Mouse (Mus musculus) midbrain, embryonic 14.5 days (tissue): ENCODE data around the gene Ptpn14. TPM values are rescaled to one million over a fixed set of nuclear protein-coding genes. Genes with fewer than 3 reads are reported as not detected.

ENCODE experiments used
- ATAC-seq: fragments of 200-750 bp; cut with Nextera tagmentation; 2 replicates; pipeline ENCODE4 v1.8.0; 2017; ENCODE audit warnings: moderate number of reproducible peaks, moderate library complexity; ENCODE audit not compliant: low FRiP score, low TSS enrichment
- DNase-seq: peaks from one replicate; pipeline ENCODE4 v3.0.0-alpha.2; 2015
- H3K27ac ChIP-seq: fragments of 300-500 bp; sonication (generic); replicated peaks from 2 replicates; pipeline ENCODE4 v1.5.1; 2014; ENCODE audit warnings: mild to moderate bottlenecking, low read depth, low read length, moderate library complexity
- H3K27me3 ChIP-seq: fragments of 300-500 bp; sonication (generic); 2 replicates; pipeline ENCODE4 v1.6.1; 2014; ENCODE audit warnings: low read length, control low read depth, mixed read lengths; ENCODE audit not compliant: control insufficient read depth, insufficient read depth
- H3K36me3 ChIP-seq: fragments of 300-500 bp; sonication (generic); 2 replicates; pipeline ENCODE4 v1.6.1; 2014; ENCODE audit warnings: low read length, control low read depth; ENCODE audit not compliant: control insufficient read depth, insufficient read depth
- H3K4me1 ChIP-seq: fragments of 300-500 bp; sonication (generic); 2 replicates; pipeline ENCODE4 v1.6.1; 2014; ENCODE audit warnings: mild to moderate bottlenecking, antibody characterized with exemption, low read length, control low read depth; ENCODE audit not compliant: control insufficient read depth, insufficient read depth
- H3K4me2 ChIP-seq: fragments of 300-500 bp; sonication (generic); 2 replicates; pipeline ENCODE4 v1.6.1; 2014; ENCODE audit warnings: mild to moderate bottlenecking, low read length, moderate library complexity
- H3K4me3 ChIP-seq: fragments of 300-500 bp; sonication (generic); replicated peaks from 2 replicates; pipeline ENCODE4 v1.5.1; 2014; ENCODE audit warnings: low read depth, low read length
- H3K9ac ChIP-seq: fragments of 300-500 bp; sonication (generic); replicated peaks from 2 replicates; pipeline ENCODE4 v1.6.1; 2014; ENCODE audit warnings: mild to moderate bottlenecking, low read length, moderate library complexity
- H3K9me3 ChIP-seq: fragments of 300-500 bp; sonication (generic); 2 replicates; pipeline ENCODE4 v1.6.1; 2016; ENCODE audit warnings: low read length, control low read depth, mixed read lengths; ENCODE audit not compliant: control insufficient read depth
- WGBS: fragments of 180-500 bp; shearing (Covaris S2); extraction: QIAGEN DNeasy Blood & Tissue Kit; methylation state at CpG from one replicate; pipeline ENCODE4 v1.1.7; 2014; 5-methylcytosine and 5-hydroxymethylcytosine counted together
- polyA plus RNA-seq: library from polyadenylated mRNA; unstranded; fragments of >200 nt; fragmentation: Nextera tagmentation; extraction: Ambion mirVana; gene quantifications from 2 replicates; pipeline ENCODE4 v1.2.1, GENCODE M21; 2014

Gene Ptpn14
- polyA plus RNA-seq, 1 experiment from 2014 or later: 1.7 TPM

- Histone ChIP-seq H3K36me3 (no peaks in the 10 kb centered on the region), H3K27ac (no peak overlapping the region), H3K4me3 (no peak overlapping the region), H3K27me3 (no peaks in the 10 kb centered on the region), H3K4me1 (peaks cover 6% of the 10 kb centered on the region; the same call in 1 of the 2 replicates), H3K9me3 (no peaks in the 10 kb centered on the region), H3K4me2 (no peak overlapping the region), H3K9ac (no peak overlapping the region)
- no peak for ATAC-seq
- WGBS: 59% methylated on average over 13 of the region's 13 CpGs
- DNase-seq: no peak
Observed at GRCm38 (mm10) chr1:189884951-189885350, 156.9 kb downstream of the Ptpn14 start.

- DNase-seq (no peak), ATAC-seq (no peak)
- H3K4me2 ChIP-seq: no peak overlapping the region
- no peaks in the 10 kb centered on the region for H3K36me3 ChIP-seq
- no peak overlapping the region for H3K4me3 ChIP-seq
- no peaks in the 10 kb centered on the region for H3K27me3 ChIP-seq
- no peak overlapping the region for H3K27ac ChIP-seq
- H3K9ac ChIP-seq: no peak overlapping the region
- WGBS: 84% methylated on average over 6 of the region's 6 CpGs
- peaks cover 6% of the 10 kb centered on the region; the same call in 1 of the 2 replicates for H3K4me1 ChIP-seq
- H3K9me3 ChIP-seq: no peaks in the 10 kb centered on the region
Observed at GRCm38 (mm10) chr1:189885975-189886374, 157.9 kb downstream of the Ptpn14 start.

GRCm38 (mm10) chr1:189887518-189887917 is 159.4 kb downstream of the Ptpn14 start:
- peak; percentile 73; the same call in 1 of the 2 replicates for ATAC-seq
- Histone ChIP-seq H3K9me3 (no peaks in the 10 kb centered on the region), H3K4me3 (no peak overlapping the region), H3K4me1 (peaks cover 6% of the 10 kb centered on the region; the same call in 1 of the 2 replicates), H3K27ac (no peak overlapping the region), H3K27me3 (no peaks in the 10 kb centered on the region), H3K9ac (no peak overlapping the region), H3K36me3 (no peaks in the 10 kb centered on the region), H3K4me2 (no peak overlapping the region)
- WGBS: 29% methylated on average over 7 of the region's 7 CpGs
- DNase-seq: peak; percentile 85

- H3K4me3 ChIP-seq: no peak overlapping the region
Observed at GRCm38 (mm10) chr1:189888749-189889148, 160.7 kb downstream of the Ptpn14 start.

GRCm38 (mm10) chr1:189894191-189894590 is 166.1 kb downstream of the Ptpn14 start:
- ATAC-seq (no peak), DNase-seq (no peak)
- no peak overlapping the region for H3K9ac ChIP-seq

More at GRCm38 (mm10) chr1:189888749-189889148, 160.7 kb downstream of the Ptpn14 start:
- peaks cover 6% of the 10 kb centered on the region; the same call in 1 of the 2 replicates for H3K4me1 ChIP-seq
- WGBS: 59% methylated on average over 10 of the region's 10 CpGs
- no peak overlapping the region for H3K4me2 ChIP-seq
- H3K36me3 ChIP-seq: peaks cover 7% of the 10 kb centered on the region; the same call in 1 of the 2 replicates
- H3K9ac ChIP-seq: no peak overlapping the region
- no peaks in the 10 kb centered on the region for H3K27me3 ChIP-seq
- H3K27ac ChIP-seq: no peak overlapping the region
- DNase-seq: no peak
- ATAC-seq: no peak
- H3K9me3 ChIP-seq: no peaks in the 10 kb centered on the region

GRCm38 (mm10) chr1:189897861-189898260 is 169.8 kb downstream of the Ptpn14 start:
- Histone ChIP-seq H3K9ac (no peak overlapping the region; the same call in 1 of the 2 replicates), H3K27me3 (no peaks in the 10 kb centered on the region), H3K4me1 (0 out of 2 replicates have a peak, but pooled peaks cover 5% of the 10 kb centered on the region), H3K27ac (no peak overlapping the region), H3K4me2 (no peak overlapping the region), H3K4me3 (no peak overlapping the region), H3K36me3 (peaks cover 22% of the 10 kb centered on the region), H3K9me3 (no peaks in the 10 kb centered on the region)
- ATAC-seq: no peak
- 37% methylated on average over 9 of the region's 9 CpGs for WGBS
- DNase-seq: peak; percentile 42

More at GRCm38 (mm10) chr1:189894191-189894590, 166.1 kb downstream of the Ptpn14 start:
- 82% methylated on average over 9 of the region's 9 CpGs for WGBS
- Histone ChIP-seq H3K27ac (0 out of 2 replicates have a peak overlapping the region, but pooled peaks have one; percentile 32), H3K9me3 (no peaks in the 10 kb centered on the region), H3K4me1 (0 out of 2 replicates have a peak, but pooled peaks cover 5% of the 10 kb centered on the region), H3K27me3 (no peaks in the 10 kb centered on the region), H3K4me3 (no peak overlapping the region), H3K36me3 (peaks cover 19% of the 10 kb centered on the region), H3K4me2 (no peak overlapping the region)

GRCm38 (mm10) chr1:189898708-189899107 is 170.6 kb downstream of the Ptpn14 start:
- DNase-seq: no peak
- 95% methylated on average over 13 of the region's 13 CpGs for WGBS
- no peak overlapping the region for H3K27ac ChIP-seq

GRCm38 (mm10) chr1:189899526-189899925 is 171.5 kb downstream of the Ptpn14 start:
- H3K36me3 ChIP-seq: peaks cover 15% of the 10 kb centered on the region; the same call in 1 of the 2 replicates
- 92% methylated on average over 6 of the region's 6 CpGs for WGBS

More at GRCm38 (mm10) chr1:189898708-189899107, 170.6 kb downstream of the Ptpn14 start:
- H3K9me3 ChIP-seq: no peaks in the 10 kb centered on the region
- no peak overlapping the region for H3K9ac ChIP-seq
- no peak overlapping the region for H3K4me3 ChIP-seq
- peaks cover 15% of the 10 kb centered on the region; the same call in 1 of the 2 replicates for H3K36me3 ChIP-seq
- no peaks in the 10 kb centered on the region for H3K27me3 ChIP-seq
- H3K4me2 ChIP-seq: no peak overlapping the region
- H3K4me1 ChIP-seq: 0 out of 2 replicates have a peak, but pooled peaks cover 5% of the 10 kb centered on the region
- ATAC-seq: no peak

GRCm38 (mm10) chr1:189902413-189902812 is 174.3 kb downstream of the Ptpn14 start:
- no peak for DNase-seq
- Histone ChIP-seq H3K9ac (no peak overlapping the region), H3K4me3 (no peak overlapping the region), H3K27me3 (no peaks in the 10 kb centered on the region), H3K4me1 (0 out of 2 replicates have a peak, but pooled peaks cover 5% of the 10 kb centered on the region), H3K4me2 (no peak overlapping the region), H3K36me3 (0 out of 2 replicates have a peak, but pooled peaks cover 3% of the 10 kb centered on the region), H3K9me3 (no peaks in the 10 kb centered on the region), H3K27ac (no peak overlapping the region)
- ATAC-seq: no peak
- 88% methylated on average over 9 of the region's 9 CpGs for WGBS

More at GRCm38 (mm10) chr1:189899526-189899925, 171.5 kb downstream of the Ptpn14 start:
- no peaks in the 10 kb centered on the region for H3K27me3 ChIP-seq
- H3K4me1 ChIP-seq: 0 out of 2 replicates have a peak, but pooled peaks cover 5% of the 10 kb centered on the region
- DNase-seq (no peak), ATAC-seq (no peak)
- no peaks in the 10 kb centered on the region for H3K9me3 ChIP-seq
- H3K9ac ChIP-seq: no peak overlapping the region
- H3K4me2 ChIP-seq: no peak overlapping the region
- no peak overlapping the region for H3K4me3 ChIP-seq
- no peak overlapping the region for H3K27ac ChIP-seq
